In the genomic region with DNA sequence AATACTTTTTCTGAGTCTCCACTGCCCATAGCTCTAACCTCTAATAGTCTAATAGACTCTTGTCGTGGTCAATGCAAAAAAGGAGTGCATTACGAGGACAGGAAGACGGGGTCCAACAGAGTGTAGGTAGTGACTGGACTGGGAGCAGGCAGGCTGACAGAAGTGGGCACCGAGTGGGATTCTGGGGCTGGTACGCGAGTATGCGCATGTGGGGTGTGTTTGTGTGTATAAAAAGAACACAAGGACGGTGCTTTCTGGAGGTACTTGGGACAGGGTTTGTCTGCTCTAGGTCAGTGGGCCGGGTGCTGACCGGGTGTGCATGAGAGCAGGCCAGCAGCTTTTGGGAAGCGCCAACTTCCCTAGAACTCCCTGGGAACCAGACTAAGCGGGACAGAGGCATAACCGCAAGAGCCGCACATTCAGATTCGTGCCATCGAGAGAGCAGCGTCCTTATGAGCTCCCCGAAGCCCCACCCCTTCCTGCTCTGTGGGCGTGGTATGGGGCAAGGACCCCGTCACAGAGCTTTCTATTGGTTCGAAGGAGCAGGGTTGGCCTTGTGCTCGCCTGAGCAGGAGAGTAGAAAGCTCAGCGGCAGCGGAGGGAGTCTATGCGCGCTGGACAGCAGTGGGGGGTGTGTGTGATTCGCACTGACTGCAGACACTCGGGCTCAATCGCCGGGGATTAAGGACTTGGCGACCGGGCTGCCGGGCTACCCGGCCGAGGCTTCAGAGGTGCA, we compare ENCODE assay signal across 9 mouse cellular contexts. TPM values are rescaled to one million over a fixed set of nuclear protein-coding genes. Genes with fewer than 3 reads are reported as not detected.
A peak's percentile ranks its signal among the peaks of the same experiment; 100 is the strongest.
DNase-seq lines count a peak whose midpoint lies in the region; ATAC-seq and TF ChIP-seq lines count a peak whose summit lies in the region.
"Had no signal": no experiment of that assay in that cellular context is flagged by ENCODE, and none has a peak within 500 bp of the region (broad histone marks: within the 10 kb centered on the region; RNA-seq: fewer than 3 reads in every experiment).

A gene (plus strand): TSS at position 608 of the 736 bp plus-strand sequence.

- no peaks in the 10 kb centered on the region for H3K4me1 ChIP-seq in bone marrow, adult 2 months (ENCODE audit: control insufficient read depth, insufficient read depth, low read length)
- no peaks in the 10 kb centered on the region for H3K4me1 ChIP-seq in embryonic fibroblast, embryonic 13.5 days (ENCODE audit: control insufficient read depth, insufficient read depth, low read length)
- H3K4me1 ChIP-seq in kidney, embryonic 14.5 days (ENCODE audit: control insufficient read depth, insufficient read depth, low read length): peaks cover 8% of the 10 kb centered on the region; the same call in 1 of the 2 replicates
- H3K4me1 ChIP-seq in limb, embryonic 15.5 days: peaks cover 11% of the 10 kb centered on the region

- no peak within 1 kb of the TSS for H3K27ac ChIP-seq in bone marrow, adult 2 months (ENCODE audit: control insufficient read depth, insufficient read depth, low read depth, low read length, poor library complexity)
- peak within 1 kb of the TSS; percentile 48 for H3K27ac ChIP-seq in embryonic fibroblast, embryonic 13.5 days (ENCODE audit: insufficient read depth, low read length)
- peak within 1 kb of the TSS; percentile 83; the same call in 1 of the 2 replicates for H3K27ac ChIP-seq in kidney, embryonic 14.5 days (ENCODE audit: low read depth, low read length)
- H3K27ac ChIP-seq in limb, embryonic 15.5 days: peak within 1 kb of the TSS; percentile 82

- H3K36me3 ChIP-seq in kidney, embryonic 14.5 days (ENCODE audit: control insufficient read depth, insufficient read depth, low read length): no peaks in the 10 kb centered on the region
- no peaks in the 10 kb centered on the region for H3K36me3 ChIP-seq in limb, embryonic 15.5 days
- H3K36me3 ChIP-seq: G1E had no signal

- peak; percentile 66; the same call in 1 of the 2 replicates for TF ChIP-seq POLR2A in bone marrow, adult 2 months (IDR thresholded peaks at IDR 0.05; ENCODE audit: borderline replicate concordance, control insufficient read depth, low read depth, low read length)
- TF ChIP-seq POLR2A in embryonic fibroblast, embryonic 13.5 days (IDR thresholded peaks at IDR 0.05; ENCODE audit: low read depth, low read length): no peak

- H3K9me3 ChIP-seq in kidney, embryonic 14.5 days (ENCODE audit: control insufficient read depth, low read length): no peaks in the 10 kb centered on the region
- no peaks in the 10 kb centered on the region for H3K9me3 ChIP-seq in limb, embryonic 15.5 days
- H3K9me3 ChIP-seq: G1E had no signal

- peak; percentile 93 for ATAC-seq in kidney, embryonic 14.5 days (ENCODE audit: low FRiP score, low TSS enrichment)
- peak; percentile 90 for ATAC-seq in limb, embryonic 15.5 days (ENCODE audit: insufficient number of reproducible peaks, low FRiP score, low TSS enrichment, low read depth)

- DNase-seq in 3T3-L1 (ENCODE audit: low read depth, low spot score): peak; percentile 95
- DNase-seq in heart, adult 9 months (ENCODE audit: low spot score in 2 of 2): peak; percentile 92 to 95
- DNase-seq in monocyte, adult 2 months (ENCODE audit: low read depth in 1 of 2, low spot score in 2 of 2): peak; percentile 60 to 66
- peak; percentile 86 to 89 for DNase-seq in spleen, postnatal 36 days (ENCODE audit: low spot score in 2 of 2)

- no peak for TF ChIP-seq CTCF in bone marrow, adult 2 months (IDR thresholded peaks at IDR 0.05; ENCODE audit: control insufficient read depth, insufficient read depth, low read length)
- TF ChIP-seq CTCF in embryonic fibroblast, embryonic 13.5 days (IDR thresholded peaks at IDR 0.05; ENCODE audit: borderline replicate concordance, insufficient read depth, low read length): no peak

- H3K27me3 ChIP-seq in kidney, embryonic 14.5 days (ENCODE audit: control insufficient read depth, insufficient read depth, low read length): no peaks in the 10 kb centered on the region
- peaks cover 31% of the 10 kb centered on the region for H3K27me3 ChIP-seq in limb, embryonic 15.5 days

- peak within 1 kb of the TSS; percentile 93 for H3K9ac ChIP-seq in kidney, embryonic 14.5 days (ENCODE audit: low read depth, low read length)
- peak within 1 kb of the TSS; percentile 67 for H3K9ac ChIP-seq in limb, embryonic 15.5 days

- peak within 1 kb of the TSS; percentile 49 for H3K4me3 ChIP-seq in bone marrow, adult 2 months (replicated peaks; ENCODE audit: control insufficient read depth, low read depth, low read length)
- peak within 1 kb of the TSS; percentile 93 for H3K4me3 ChIP-seq in embryonic fibroblast, embryonic 13.5 days (ENCODE audit: insufficient read depth, low read length)
- H3K4me3 ChIP-seq in kidney, embryonic 14.5 days (ENCODE audit: low read length): peak within 1 kb of the TSS; percentile 70
- peak within 1 kb of the TSS; percentile 61 for H3K4me3 ChIP-seq in limb, embryonic 15.5 days

- H3K4me2 ChIP-seq in kidney, embryonic 14.5 days (replicated peaks; ENCODE audit: low read depth, low read length): peak within 1 kb of the TSS; percentile 68
- H3K4me2 ChIP-seq in limb, embryonic 15.5 days: peak within 1 kb of the TSS; percentile 59

- WGBS in bone marrow, adult 2 months: 18% methylated on average over 35 of the region's 35 CpGs
- WGBS in kidney, embryonic 14.5 days: 35% methylated on average over 35 of the region's 35 CpGs
- 26% methylated on average over 35 of the region's 35 CpGs for WGBS in limb, embryonic 15.5 days

RNA-seq across cellular contexts. Expression of the gene that starts here (rescaled TPM):
- 1.6 and 3.2 TPM in 2 replicates for polyA plus RNA-seq in bone marrow, adult 2 months (2011; ENCODE audit: insufficient read depth, insufficient read length, low replicate concordance, missing spikeins)
- polyA plus RNA-seq in embryonic fibroblast, embryonic 13.5 days (2011; ENCODE audit: insufficient read length, low read depth, missing spikeins): 32.6 TPM in 2 replicates
- 45.0 and 59.4 TPM in 2 replicates for polyA plus RNA-seq in kidney, embryonic 14.5 days (2014; fragmentation: Nextera tagmentation; extraction: Ambion mirVana)
- 36.8 and 37.1 TPM in 2 replicates for polyA plus RNA-seq in limb, embryonic 15.5 days (2015; fragmentation: Nextera tagmentation; extraction: Ambion mirVana)
- polyA plus RNA-seq: G1E had no signal
